Mouse (Mus musculus) B cell, adult 2 months (primary cell): ENCODE measurements around the gene Ttll9.

Source experiments
- DNase-seq, 2 experiments: peaks; one replicate each; pipeline ENCODE4 v3.0.0; 2022

The Ttll9 gene

GRCm38 (mm10) chr2:152942898-152943515 is 19.3 kb upstream of the Ttll9 start:
- DNase-seq: no peak

- DNase-seq: no peak
Measured at GRCm38 (mm10) chr2:152943568-152943967, 18.7 kb upstream of the Ttll9 start.

- DNase-seq: no peak
Measured at GRCm38 (mm10) chr2:152944013-152944412, 18.3 kb upstream of the Ttll9 start.

GRCm38 (mm10) chr2:152947098-152947497 is 15.2 kb upstream of the Ttll9 start:
- DNase-seq: no peak

GRCm38 (mm10) chr2:152948438-152949020 is 13.8 kb upstream of the Ttll9 start:
- no peak for DNase-seq

- DNase-seq: no peak
Measured at GRCm38 (mm10) chr2:152950358-152951064, 11.8 kb upstream of the Ttll9 start.

GRCm38 (mm10) chr2:152951065-152951849 is 11.0 kb upstream of the Ttll9 start, which contains the start of gene Dusp15:
Dusp15 (minus strand) TSS chr2:152951698.
- peak; percentile 21 to 24 for DNase-seq

- DNase-seq: no peak
Measured at GRCm38 (mm10) chr2:152951850-152952720, 10.2 kb upstream of the Ttll9 start.

- no peak for DNase-seq
Measured at GRCm38 (mm10) chr2:152958116-152958515, 4.2 kb upstream of the Ttll9 start.

- DNase-seq: no peak
Measured at GRCm38 (mm10) chr2:152965555-152965954, 3.3 kb downstream of the Ttll9 start.

GRCm38 (mm10) chr2:152976991-152977390 is 14.7 kb downstream of the Ttll9 start:
- no peak for DNase-seq

- DNase-seq: no peak
Measured at GRCm38 (mm10) chr2:152985582-152985981, 23.3 kb downstream of the Ttll9 start.

GRCm38 (mm10) chr2:152991529-152991928 is 29.2 kb downstream of the Ttll9 start:
- no peak for DNase-seq

GRCm38 (mm10) chr2:152997046-152997445 is 34.8 kb downstream of the Ttll9 start:
- DNase-seq: no peak

- peak; percentile 7 to 38 for DNase-seq
Measured at GRCm38 (mm10) chr2:153002492-153003248, 40.4 kb downstream of the Ttll9 start.

GRCm38 (mm10) chr2:153003681-153004338 is 41.5 kb downstream of the Ttll9 start:
- DNase-seq: no peak

- no peak for DNase-seq
Measured at GRCm38 (mm10) chr2:153005981-153006380, 43.7 kb downstream of the Ttll9 start.

- DNase-seq: no peak
Measured at GRCm38 (mm10) chr2:153009192-153009973, 47.1 kb downstream of the Ttll9 start.

- DNase-seq: no peak
Measured at GRCm38 (mm10) chr2:153013724-153014515, 51.6 kb downstream of the Ttll9 start.
